Mouse (Mus musculus): Measurements from ENCODE around the gene Serpina3m. TPM values are rescaled to one million over a fixed set of nuclear protein-coding genes. Genes with fewer than 3 reads are reported as not detected.
"Not testable (repeated sequence)": the region's sequence is repeated elsewhere in the genome, so short reads cannot be mapped to it uniquely, and the experiment has no call there.

Serpina3m gene
- polyA plus RNA-seq, 1 experiment from 2014 or later, result not detected

DNA sequence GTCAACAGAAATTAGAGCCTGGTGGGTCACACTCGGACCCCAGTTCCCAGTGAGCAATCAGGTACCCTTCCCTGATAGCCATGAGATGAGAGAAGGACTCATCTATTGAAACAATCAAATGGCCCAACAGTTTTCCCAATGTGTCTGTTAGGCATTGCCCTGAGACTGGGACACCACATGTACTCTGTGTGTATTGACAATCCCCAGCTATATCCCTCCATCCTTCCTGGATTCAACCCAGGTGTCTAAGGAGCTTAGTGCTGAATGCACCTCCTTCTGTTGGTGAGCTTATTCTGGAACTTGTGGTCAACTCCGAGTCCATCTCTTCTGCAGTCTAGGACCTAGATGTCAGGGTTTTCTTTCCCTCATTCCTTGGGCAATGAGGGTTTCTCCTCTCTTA lies 8.8 kb downstream of the Serpina3m start:
- Histone ChIP-seq H3K4me2 (no peak overlapping the region), H3K27me3 (no peaks in the 10 kb centered on the region), H3K9ac (no peak overlapping the region), H3K9me3 (no peaks in the 10 kb centered on the region), H3K36me3 (no peaks in the 10 kb centered on the region), H3K27ac (no peak overlapping the region), H3K4me3 (no peak overlapping the region), H3K4me1 (no peaks in the 10 kb centered on the region)
- ATAC-seq (ENCODE audit: insufficient number of reproducible peaks, insufficient read depth, low FRiP score, low TSS enrichment, low read depth), result no peak
- WGBS, result 74% methylated on average over 2 of the region's 2 CpGs

DNA sequence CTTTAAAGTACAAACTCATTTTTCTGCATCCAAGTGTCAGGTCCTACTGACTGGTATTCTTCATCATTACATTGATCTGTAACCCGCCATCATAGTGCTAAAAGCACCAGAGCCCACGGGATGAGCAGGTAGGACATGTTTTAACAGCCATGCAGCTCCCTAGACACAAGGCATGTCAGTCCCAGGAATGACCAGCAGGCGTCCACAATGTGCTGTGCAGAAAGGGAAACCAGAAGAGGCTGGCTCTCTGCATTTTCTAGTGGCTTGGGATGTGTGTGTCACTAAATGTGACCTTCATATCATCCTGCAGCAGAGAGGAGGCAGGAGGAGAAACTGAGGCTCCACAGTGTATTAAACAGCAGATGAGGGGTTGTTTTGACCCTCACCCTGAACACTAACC lies 13.5 kb downstream of the Serpina3m start:
- not testable (repeated sequence) for H3K4me2 ChIP-seq; H3K9me3 ChIP-seq; H3K36me3 ChIP-seq; H3K4me1 ChIP-seq; H3K27ac ChIP-seq; H3K9ac ChIP-seq; H3K27me3 ChIP-seq; ATAC-seq (ENCODE audit: insufficient number of reproducible peaks, insufficient read depth, low FRiP score, low TSS enrichment, low read depth); H3K4me3 ChIP-seq
- WGBS, result 38% methylated on average over 3 of the region's 3 CpGs

DNA sequence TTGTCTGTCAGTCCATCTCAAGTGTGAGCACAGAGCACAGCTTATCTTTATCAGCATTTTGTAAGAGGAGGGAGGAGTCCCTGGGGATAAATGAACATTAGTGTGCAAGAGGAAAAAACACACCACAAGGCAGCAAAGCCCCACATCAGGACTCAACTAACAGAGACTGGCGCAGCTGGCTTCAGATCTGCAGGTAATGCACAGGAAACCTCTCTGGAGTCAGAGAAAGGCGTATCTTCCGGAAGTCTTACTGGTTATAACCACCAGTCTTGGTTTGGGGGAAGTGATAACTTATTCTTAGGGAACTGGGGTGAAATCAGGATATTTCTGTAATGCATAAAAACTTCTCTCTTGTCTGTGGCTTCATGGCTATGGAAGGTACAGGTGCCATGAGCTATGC lies 17.7 kb downstream of the Serpina3m start:
- Histone ChIP-seq H3K4me2 (no peak overlapping the region), H3K9ac (no peak overlapping the region), H3K4me1 (no peaks in the 10 kb centered on the region), H3K36me3 (no peaks in the 10 kb centered on the region), H3K27ac (no peak overlapping the region), H3K4me3 (no peak overlapping the region), H3K27me3 (no peaks in the 10 kb centered on the region), H3K9me3 (no peaks in the 10 kb centered on the region)
- 81% methylated on average over 3 of the region's 3 CpGs for whole genome bisulfite sequencing
- no peak for ATAC-seq (ENCODE audit: insufficient number of reproducible peaks, insufficient read depth, low FRiP score, low TSS enrichment, low read depth)

DNA sequence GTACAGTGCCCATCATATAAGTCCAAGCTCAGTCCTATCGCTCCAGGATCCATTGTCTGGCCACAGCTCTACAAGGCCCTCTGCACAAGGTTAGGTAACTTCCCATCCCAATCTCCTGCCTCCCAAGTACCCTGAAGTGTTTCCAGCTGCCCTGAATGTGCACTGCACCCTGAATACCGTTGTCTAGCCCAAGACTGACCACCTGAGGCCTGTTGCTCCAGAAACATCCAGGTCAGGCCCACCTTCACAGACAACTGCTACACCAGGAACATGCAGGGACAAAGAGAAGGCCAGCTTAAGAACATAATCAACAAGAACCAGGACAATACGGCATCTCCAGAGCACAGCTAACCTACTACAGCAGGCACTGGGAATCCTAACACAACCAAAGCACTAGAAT lies 31.7 kb downstream of the Serpina3m start:
- Histone ChIP-seq H3K4me2 (no peak overlapping the region), H3K4me1 (no peaks in the 10 kb centered on the region), H3K27me3 (no peaks in the 10 kb centered on the region), H3K27ac (no peak overlapping the region), H3K9me3 (no peaks in the 10 kb centered on the region), H3K9ac (no peak overlapping the region), H3K36me3 (no peaks in the 10 kb centered on the region), H3K4me3 (no peak overlapping the region)
- 86% methylated on average over 3 of the region's 3 CpGs for WGBS
- no peak for ATAC-seq (ENCODE audit: insufficient number of reproducible peaks, insufficient read depth, low FRiP score, low TSS enrichment, low read depth)

DNA sequence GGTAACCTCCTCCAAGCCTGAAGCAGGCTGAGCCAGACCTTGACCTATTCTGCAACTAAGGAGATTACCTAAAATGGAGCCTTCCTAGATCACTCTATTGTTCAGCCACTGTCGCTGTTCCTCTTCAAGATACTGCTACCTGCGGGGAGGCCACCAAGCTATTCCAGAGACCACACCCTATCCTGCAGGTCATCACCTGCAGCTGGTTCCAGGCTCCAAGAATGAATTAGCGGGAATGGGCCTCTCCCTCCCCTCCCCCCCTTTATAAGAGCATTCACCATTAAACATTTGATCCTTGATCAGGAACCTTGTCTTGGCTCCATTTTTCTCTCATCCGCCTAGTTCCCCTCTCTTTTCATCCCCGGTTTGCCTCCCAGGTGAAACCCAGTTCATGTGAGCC lies 38.9 kb downstream of the Serpina3m start:
- H3K9me3 ChIP-seq; H3K4me3 ChIP-seq; H3K9ac ChIP-seq; H3K4me1 ChIP-seq; H3K4me2 ChIP-seq; H3K36me3 ChIP-seq; ATAC-seq (ENCODE audit: insufficient number of reproducible peaks, insufficient read depth, low FRiP score, low TSS enrichment, low read depth); H3K27ac ChIP-seq; H3K27me3 ChIP-seq: not testable (repeated sequence)
- 72% methylated on average over 5 of the region's 5 CpGs for WGBS

DNA sequence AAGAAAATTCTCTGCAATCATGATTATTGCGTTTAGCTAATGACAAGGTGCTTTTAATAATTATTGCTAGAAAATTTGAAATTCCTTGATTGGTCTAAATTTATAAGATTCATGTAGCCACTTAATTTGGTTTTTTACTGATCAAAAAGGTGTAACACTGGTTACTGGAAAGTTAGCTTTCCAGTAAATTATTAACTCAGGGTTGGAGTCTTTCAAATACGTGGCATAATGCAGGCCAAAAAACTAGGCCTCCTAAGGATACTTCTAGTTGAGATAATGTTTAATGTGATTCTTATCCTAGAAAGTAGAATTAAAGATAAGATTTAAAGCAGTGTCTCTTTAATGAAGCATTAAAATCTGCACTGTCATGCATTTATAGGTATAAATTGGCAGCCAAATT lies 40.1 kb downstream of the Serpina3m start:
- not testable (repeated sequence) for H3K27ac ChIP-seq; H3K4me1 ChIP-seq; H3K9ac ChIP-seq; ATAC-seq (ENCODE audit: insufficient number of reproducible peaks, insufficient read depth, low FRiP score, low TSS enrichment, low read depth); H3K27me3 ChIP-seq; H3K36me3 ChIP-seq; H3K4me2 ChIP-seq; H3K9me3 ChIP-seq; H3K4me3 ChIP-seq
- WGBS, result 68% methylated on average over 2 of the region's 2 CpGs

DNA sequence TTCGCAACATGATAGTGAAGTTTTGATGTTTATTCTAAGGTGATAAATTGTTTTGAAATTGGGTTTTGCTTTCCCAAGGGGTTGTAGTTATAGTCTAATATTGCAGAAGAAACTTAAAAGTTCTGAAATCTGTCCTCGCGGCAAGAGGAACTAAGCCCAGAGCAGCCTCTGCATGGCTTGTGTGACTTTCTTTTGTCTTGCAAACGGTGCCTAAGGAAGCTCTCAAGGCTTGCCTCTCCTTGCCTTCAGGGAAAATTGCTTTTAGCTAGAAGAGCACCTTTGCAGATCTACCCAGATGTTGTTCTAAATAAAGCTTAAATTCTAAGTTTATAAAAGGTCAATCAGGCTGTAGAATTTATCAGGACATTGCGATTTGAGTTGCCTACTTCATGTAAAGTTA lies 40.5 kb downstream of the Serpina3m start:
- not testable (repeated sequence) for ATAC-seq (ENCODE audit: insufficient number of reproducible peaks, insufficient read depth, low FRiP score, low TSS enrichment, low read depth); H3K27me3 ChIP-seq; H3K27ac ChIP-seq; H3K36me3 ChIP-seq; H3K4me3 ChIP-seq; H3K9ac ChIP-seq; H3K9me3 ChIP-seq; H3K4me1 ChIP-seq; H3K4me2 ChIP-seq
- 52% methylated on average over 5 of the region's 5 CpGs for WGBS

DNA sequence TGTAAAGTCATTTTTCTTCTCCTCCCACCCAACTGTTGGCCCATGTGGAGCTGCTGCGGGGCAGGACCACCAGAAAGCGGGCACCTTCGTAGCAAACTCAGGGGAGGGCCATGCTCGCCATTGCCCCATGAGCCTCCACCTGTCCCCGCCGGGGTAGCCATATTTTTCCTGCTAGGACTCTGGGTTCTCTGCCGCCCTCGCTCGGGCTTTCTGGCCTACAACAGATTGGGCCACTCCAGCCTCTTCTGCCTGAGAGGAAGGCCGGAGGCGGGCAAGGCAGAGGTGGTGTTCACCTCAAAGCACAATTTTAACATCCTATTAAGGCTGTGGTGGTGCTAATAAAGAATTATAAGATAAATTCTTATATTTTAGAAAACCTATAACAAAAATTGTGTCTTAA lies 41.6 kb downstream of the Serpina3m start:
- Histone ChIP-seq H3K9me3 (no peaks in the 10 kb centered on the region), H3K36me3 (no peaks in the 10 kb centered on the region), H3K4me1 (no peaks in the 10 kb centered on the region), H3K9ac (no peak overlapping the region), H3K27ac (no peak overlapping the region), H3K27me3 (no peaks in the 10 kb centered on the region), H3K4me2 (no peak overlapping the region), H3K4me3 (no peak overlapping the region)
- ATAC-seq (ENCODE audit: insufficient number of reproducible peaks, insufficient read depth, low FRiP score, low TSS enrichment, low read depth), result no peak
- 92% methylated on average over 11 of the region's 11 CpGs for WGBS

DNA sequence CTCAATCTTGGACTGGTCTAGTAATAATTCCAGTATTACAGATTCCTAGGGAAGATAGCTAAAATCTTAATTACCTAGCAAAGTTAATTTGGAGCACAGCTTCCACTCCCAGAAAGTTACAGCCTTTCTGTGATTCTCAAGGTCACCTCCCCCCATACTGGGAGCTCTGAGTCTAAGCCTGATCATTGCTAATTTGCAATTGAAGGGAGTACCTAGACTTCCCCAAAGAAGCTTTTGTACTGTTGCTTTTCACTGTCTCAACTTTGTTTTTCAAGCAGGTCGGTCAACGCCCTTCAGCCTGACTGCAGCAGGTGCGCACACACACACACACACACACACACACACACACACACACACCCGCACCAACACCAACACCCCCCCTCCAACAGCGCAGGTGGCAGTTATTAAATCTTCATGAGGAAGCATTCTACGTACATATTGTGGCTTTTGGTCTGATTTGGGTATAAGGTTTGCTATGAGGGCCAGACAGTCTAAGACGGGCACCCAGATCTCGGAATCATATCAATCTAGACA lies 42.9 kb downstream of the Serpina3m start:
- H3K27ac ChIP-seq; H3K4me3 ChIP-seq; H3K4me2 ChIP-seq; H3K9ac ChIP-seq; ATAC-seq (ENCODE audit: insufficient number of reproducible peaks, insufficient read depth, low FRiP score, low TSS enrichment, low read depth); H3K9me3 ChIP-seq; H3K4me1 ChIP-seq; H3K36me3 ChIP-seq; H3K27me3 ChIP-seq: not testable (repeated sequence)
- WGBS, result 92% methylated on average over 8 of the region's 8 CpGs

DNA sequence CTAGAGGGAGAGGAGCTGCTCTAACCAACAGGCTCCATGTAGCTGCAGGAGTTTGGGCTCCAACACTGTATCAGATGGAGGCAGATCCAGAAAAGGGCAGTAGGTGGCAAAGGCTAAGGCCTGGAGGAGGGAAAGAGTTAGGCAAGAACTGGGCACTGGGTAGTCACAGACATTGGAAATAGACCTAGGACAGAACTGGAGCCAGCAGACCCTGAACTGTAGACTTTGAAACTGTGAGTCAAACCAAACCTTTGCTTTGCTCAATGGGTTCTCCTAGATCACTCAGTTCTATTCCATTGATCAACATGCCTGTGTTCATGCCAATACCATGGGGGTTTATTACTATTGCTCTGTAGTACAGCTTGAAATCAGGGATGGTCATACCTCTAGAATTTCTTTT lies 47.7 kb downstream of the Serpina3m start:
- H3K27ac ChIP-seq; ATAC-seq (ENCODE audit: insufficient number of reproducible peaks, insufficient read depth, low FRiP score, low TSS enrichment, low read depth); H3K36me3 ChIP-seq; H3K4me2 ChIP-seq; H3K4me3 ChIP-seq; H3K9ac ChIP-seq; H3K27me3 ChIP-seq; H3K4me1 ChIP-seq; H3K9me3 ChIP-seq: not testable (repeated sequence)

DNA sequence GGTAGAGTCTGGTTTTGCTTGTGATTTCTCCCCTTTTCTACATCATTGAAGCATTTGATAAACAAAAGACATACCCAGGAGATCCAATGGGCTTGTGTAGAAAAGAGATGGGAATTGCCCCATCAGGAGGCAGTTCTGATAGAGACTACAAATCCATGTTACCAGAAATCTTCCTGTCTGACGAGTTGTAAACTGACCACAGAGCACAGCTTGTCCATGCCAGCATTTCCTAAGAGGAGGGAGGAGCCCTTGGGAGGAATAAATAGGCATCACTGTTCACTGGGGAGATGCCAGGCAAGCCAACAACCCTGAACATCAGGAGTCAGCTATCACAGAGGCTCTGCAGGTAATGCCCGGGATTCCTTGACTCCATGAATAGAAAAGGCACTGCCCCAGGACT lies 48.6 kb downstream of the Serpina3m start:
- not testable (repeated sequence) for H3K9me3 ChIP-seq; H3K4me3 ChIP-seq; ATAC-seq (ENCODE audit: insufficient number of reproducible peaks, insufficient read depth, low FRiP score, low TSS enrichment, low read depth); H3K27ac ChIP-seq; H3K9ac ChIP-seq; H3K4me2 ChIP-seq; H3K27me3 ChIP-seq; H3K4me1 ChIP-seq; H3K36me3 ChIP-seq
- WGBS, result 59% methylated on average over 2 of the region's 2 CpGs

DNA sequence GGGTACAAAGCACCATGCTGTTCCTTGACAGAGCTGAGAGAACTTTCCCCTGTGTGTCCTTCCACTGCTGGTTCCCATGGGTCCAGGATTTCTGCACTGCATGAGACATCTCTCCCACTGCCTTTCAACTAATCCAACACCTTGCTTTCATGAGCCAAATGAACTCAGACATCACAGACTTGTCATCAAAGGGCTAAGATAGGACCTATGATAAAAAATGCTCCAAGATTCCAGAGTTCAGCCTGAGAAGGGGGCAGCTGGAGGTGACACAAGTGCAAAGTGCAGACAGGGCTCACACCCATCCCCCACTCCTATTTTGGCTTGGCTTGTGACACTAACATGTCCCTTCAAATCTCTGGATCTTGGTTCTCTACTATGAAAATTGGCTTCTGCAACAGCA lies 50.2 kb downstream of the Serpina3m start:
- H3K4me2 ChIP-seq, result no peak overlapping the region
- no peak overlapping the region for H3K27ac ChIP-seq
- 0 out of 2 replicates have a peak, but pooled peaks cover 6% of the 10 kb centered on the region for H3K9me3 ChIP-seq
- H3K4me3 ChIP-seq, result no peak overlapping the region
- no peak for ATAC-seq (ENCODE audit: insufficient number of reproducible peaks, insufficient read depth, low FRiP score, low TSS enrichment, low read depth)
- no peaks in the 10 kb centered on the region for H3K36me3 ChIP-seq
- no peak overlapping the region for H3K9ac ChIP-seq
- no peaks in the 10 kb centered on the region for H3K4me1 ChIP-seq
- no peaks in the 10 kb centered on the region for H3K27me3 ChIP-seq

DNA sequence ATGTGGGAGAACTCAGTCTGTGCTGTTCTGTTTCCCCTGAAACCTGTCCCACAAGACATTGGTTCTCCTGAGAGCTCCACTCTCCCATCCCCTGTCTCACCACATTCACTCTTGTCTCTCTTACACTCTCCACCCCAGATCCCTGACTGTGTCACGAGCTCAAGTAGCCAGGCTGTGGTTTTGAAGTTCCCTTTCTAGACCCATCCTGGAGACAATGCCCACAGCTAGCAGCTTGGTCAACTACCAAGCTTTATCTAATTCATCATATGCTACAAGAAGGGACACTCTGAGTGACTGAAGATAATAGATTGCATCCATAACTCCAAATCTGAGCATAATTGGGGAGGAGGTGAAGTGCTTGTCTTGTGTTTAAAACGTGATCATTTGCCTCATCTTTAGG lies 52.8 kb downstream of the Serpina3m start:
- not testable (repeated sequence) for H3K4me3 ChIP-seq; H3K9ac ChIP-seq; H3K4me1 ChIP-seq; H3K36me3 ChIP-seq; H3K27me3 ChIP-seq; H3K27ac ChIP-seq; H3K9me3 ChIP-seq; ATAC-seq (ENCODE audit: insufficient number of reproducible peaks, insufficient read depth, low FRiP score, low TSS enrichment, low read depth); H3K4me2 ChIP-seq
- WGBS, result 57% methylated on average over 2 of the region's 2 CpGs

Data from embryonic facial prominence, embryonic 13.5 days (tissue).